Mouse (Mus musculus) ovary, postnatal 10 days (tissue): ENCODE measurements around the gene E130218I03Rik.
"Not testable (repeated sequence)": the region's sequence is repeated elsewhere in the genome, so short reads cannot be mapped to it uniquely, and the experiment has no call there.

Source experiments
- DNase-seq: peaks from one replicate; pipeline ENCODE4 v3.0.0; 2022; ENCODE audit warnings: low spot score

Gene E130218I03Rik

GRCm38 (mm10) chr4:134252131-134252910 lies 8.9 kb downstream of the E130218I03Rik start:
- DNase-seq: no peak

GRCm38 (mm10) chr4:134252911-134253721 lies 9.7 kb downstream of the E130218I03Rik start:
- DNase-seq: no peak

- no peak for DNase-seq
Measured at GRCm38 (mm10) chr4:134253722-134254324, 10.4 kb downstream of the E130218I03Rik start, which contains the start of gene Grrp1. Grrp1 (minus strand) TSS chr4:134254106.

- no peak for DNase-seq
Measured at GRCm38 (mm10) chr4:134254835-134255234, 11.4 kb downstream of the E130218I03Rik start.

GRCm38 (mm10) chr4:134255854-134256253 lies 12.4 kb downstream of the E130218I03Rik start:
- no peak for DNase-seq

- no peak for DNase-seq
Measured at GRCm38 (mm10) chr4:134256407-134257197, 13.1 kb downstream of the E130218I03Rik start.

- no peak for DNase-seq
Measured at GRCm38 (mm10) chr4:134257198-134258009, 13.9 kb downstream of the E130218I03Rik start.

- no peak for DNase-seq
Measured at GRCm38 (mm10) chr4:134258354-134258753, 14.9 kb downstream of the E130218I03Rik start.

- no peak for DNase-seq
Measured at GRCm38 (mm10) chr4:134263191-134263590, 19.7 kb downstream of the E130218I03Rik start.

GRCm38 (mm10) chr4:134265860-134266585 lies 22.6 kb downstream of the E130218I03Rik start:
- no peak for DNase-seq

- no peak for DNase-seq
Measured at GRCm38 (mm10) chr4:134268102-134268655, 24.7 kb downstream of the E130218I03Rik start.

- not testable (repeated sequence) for DNase-seq
Measured at GRCm38 (mm10) chr4:134269622-134270021, 26.2 kb downstream of the E130218I03Rik start.

GRCm38 (mm10) chr4:134271979-134272378 lies 28.5 kb downstream of the E130218I03Rik start:
- no peak for DNase-seq

- no peak for DNase-seq
Measured at GRCm38 (mm10) chr4:134272731-134273416, 29.4 kb downstream of the E130218I03Rik start.

GRCm38 (mm10) chr4:134273417-134274345 lies 30.2 kb downstream of the E130218I03Rik start:
- DNase-seq: no peak

- DNase-seq: no peak
Measured at GRCm38 (mm10) chr4:134284942-134285341, 41.5 kb downstream of the E130218I03Rik start.

- no peak for DNase-seq
Measured at GRCm38 (mm10) chr4:134286226-134287167, 43.0 kb downstream of the E130218I03Rik start.
